Mouse (Mus musculus) intestine, postnatal 0 days (tissue): ENCODE results near the gene Ctsq. TPM values are rescaled to one million over a fixed set of nuclear protein-coding genes. Genes with fewer than 3 reads are reported as not detected.
"Not testable (repeated sequence)": the region's sequence is repeated elsewhere in the genome, so short reads cannot be mapped to it uniquely, and the experiment has no call there.

Source experiments
- ATAC-seq: fragments of 200-750 bp; cut with Nextera tagmentation; 2 replicates; pipeline ENCODE4 v1.8.0; 2017; ENCODE audit warnings: mild to moderate bottlenecking, moderate TSS enrichment, moderate library complexity
- H3K27ac ChIP-seq: fragments of 300-500 bp; sonication (generic); 2 replicates; pipeline ENCODE4 v1.5.1; 2014; ENCODE audit warnings: mild to moderate bottlenecking, low read depth, low read length, moderate library complexity
- H3K27me3 ChIP-seq: fragments of 300-500 bp; sonication (generic); replicated peaks from 2 replicates; pipeline ENCODE4 v1.6.1; 2014; ENCODE audit warnings: low read length, mixed read lengths; ENCODE audit not compliant: control insufficient read depth, insufficient read depth
- H3K36me3 ChIP-seq: fragments of 300-500 bp; sonication (generic); 2 replicates; pipeline ENCODE4 v1.6.1; 2014; ENCODE audit warnings: mild to moderate bottlenecking, moderate library complexity; ENCODE audit not compliant: control insufficient read depth, insufficient read depth
- H3K4me1 ChIP-seq: fragments of 300-500 bp; sonication (generic); replicated peaks from 2 replicates; pipeline ENCODE4 v1.6.1; 2014; ENCODE audit warnings: antibody characterized with exemption, low read length, mixed read lengths; ENCODE audit not compliant: control insufficient read depth, insufficient read depth
- H3K4me2 ChIP-seq: fragments of 300-500 bp; sonication (generic); replicated peaks from 2 replicates; pipeline ENCODE4 v1.6.1; 2014; ENCODE audit warnings: low read depth, mild to moderate bottlenecking, moderate library complexity
- H3K4me3 ChIP-seq: fragments of 300-500 bp; sonication (generic); 2 replicates; pipeline ENCODE4 v1.5.1; 2014; ENCODE audit warnings: low read depth, low read length
- H3K9ac ChIP-seq: fragments of 300-500 bp; sonication (generic); 2 replicates; pipeline ENCODE4 v1.6.1; 2014; ENCODE audit warnings: mild to moderate bottlenecking, low read depth, low read length
- H3K9me3 ChIP-seq: fragments of 300-500 bp; sonication (generic); 2 replicates; pipeline ENCODE4 v1.6.1; 2016; ENCODE audit warnings: mixed run types; ENCODE audit not compliant: control insufficient read depth
- CTCF ChIP-seq: sonication (generic); IDR thresholded peaks from 2 replicates; pipeline ENCODE4 v1.5.1; 2016; ENCODE audit warnings: low read depth, mild to moderate bottlenecking, control low read depth, antibody characterized with exemption, moderate library complexity
- WGBS: fragments of 180-500 bp; shearing (Covaris S2); extraction: QIAGEN DNeasy Blood & Tissue Kit; methylation state at CpG from one replicate; pipeline ENCODE4 v1.1.7; 2014; 5-methylcytosine and 5-hydroxymethylcytosine counted together
- polyA plus RNA-seq: library from polyadenylated mRNA; unstranded; fragments of >200 nt; fragmentation: Nextera tagmentation; extraction: Ambion mirVana; gene quantifications from 2 replicates; pipeline ENCODE4 v1.2.1, GENCODE M21; 2015

Gene Ctsq
- not detected in 2 replicates for polyA plus RNA-seq

- ATAC-seq, result no peak
- H3K36me3 ChIP-seq, result no peaks in the 10 kb centered on the region
- no peak within 1 kb of the TSS for H3K4me2 ChIP-seq
- no peak within 1 kb of the TSS for H3K27ac ChIP-seq
- no peaks in the 10 kb centered on the region for H3K27me3 ChIP-seq
- H3K4me1 ChIP-seq, result no peaks in the 10 kb centered on the region
- H3K4me3 ChIP-seq, result no peak within 1 kb of the TSS
- no peak for TF ChIP-seq CTCF
- no peak within 1 kb of the TSS for H3K9ac ChIP-seq
- no peaks in the 10 kb centered on the region for H3K9me3 ChIP-seq
- WGBS, result 52% methylated on average over 3 of the region's 3 CpGs
Observed at GRCm38 (mm10) chr13:61040531-61040930, at the start of gene Ctsq. Gene Ctsq (minus strand): TSS chr13:61040631.

- no peaks in the 10 kb centered on the region for H3K27me3 ChIP-seq
- no peaks in the 10 kb centered on the region for H3K36me3 ChIP-seq
- no peak overlapping the region for H3K4me2 ChIP-seq
- WGBS, result 84% methylated on average over 3 of the region's 3 CpGs
- H3K9ac ChIP-seq, result no peak overlapping the region
- no peaks in the 10 kb centered on the region for H3K9me3 ChIP-seq
- H3K27ac ChIP-seq, result no peak overlapping the region
- no peak for ATAC-seq
- H3K4me3 ChIP-seq, result no peak overlapping the region
- H3K4me1 ChIP-seq, result no peaks in the 10 kb centered on the region
- no peak for TF ChIP-seq CTCF
Observed at GRCm38 (mm10) chr13:61022785-61023184, 17.6 kb downstream of the Ctsq start.

GRCm38 (mm10) chr13:61021844-61022243 lies 18.6 kb downstream of the Ctsq start:
- 85% methylated on average over 5 of the region's 6 CpGs for WGBS
- Histone ChIP-seq H3K27me3 (no peaks in the 10 kb centered on the region), H3K4me1 (no peaks in the 10 kb centered on the region), H3K4me2 (no peak overlapping the region), H3K36me3 (no peaks in the 10 kb centered on the region), H3K4me3 (no peak overlapping the region), H3K9me3 (no peaks in the 10 kb centered on the region), H3K9ac (no peak overlapping the region), H3K27ac (no peak overlapping the region)
- no peak for ATAC-seq
- TF ChIP-seq CTCF, result no peak

- no peak for TF ChIP-seq CTCF
- Histone ChIP-seq H3K27me3 (no peaks in the 10 kb centered on the region), H3K4me3 (no peak overlapping the region), H3K9me3 (0 out of 2 replicates have a peak, but pooled peaks cover 3% of the 10 kb centered on the region), H3K4me1 (no peaks in the 10 kb centered on the region), H3K4me2 (no peak overlapping the region), H3K36me3 (no peaks in the 10 kb centered on the region), H3K9ac (no peak overlapping the region), H3K27ac (no peak overlapping the region)
- WGBS, result 73% methylated on average over 4 of the region's 4 CpGs
- no peak for ATAC-seq
Observed at GRCm38 (mm10) chr13:61010171-61010570, 30.3 kb downstream of the Ctsq start.

- no peak for ATAC-seq
- H3K4me2 ChIP-seq, result no peak within 1 kb of the TSS
- WGBS, result 79% methylated on average over 3 of the region's 3 CpGs
- H3K27ac ChIP-seq, result no peak within 1 kb of the TSS
- no peaks in the 10 kb centered on the region for H3K36me3 ChIP-seq
- no peak for TF ChIP-seq CTCF
- no peak within 1 kb of the TSS for H3K9ac ChIP-seq
- no peaks in the 10 kb centered on the region for H3K4me1 ChIP-seq
- no peak within 1 kb of the TSS for H3K4me3 ChIP-seq
- no peaks in the 10 kb centered on the region for H3K9me3 ChIP-seq
- no peaks in the 10 kb centered on the region for H3K27me3 ChIP-seq
Observed at GRCm38 (mm10) chr13:61005859-61006258, 34.6 kb downstream of the Ctsq start, which contains the start of gene Ctsj. Gene Ctsj (minus strand): TSS chr13:61005959.

GRCm38 (mm10) chr13:60997600-60997999 lies 42.8 kb downstream of the Ctsq start:
- Histone ChIP-seq H3K27me3 (no peaks in the 10 kb centered on the region), H3K9me3 (no peaks in the 10 kb centered on the region), H3K4me2 (no peak overlapping the region), H3K4me3 (no peak overlapping the region), H3K4me1 (no peaks in the 10 kb centered on the region), H3K27ac (no peak overlapping the region), H3K9ac (no peak overlapping the region), H3K36me3 (no peaks in the 10 kb centered on the region)
- WGBS, result 48% methylated on average over 2 of the region's 2 CpGs
- ATAC-seq, result no peak
- TF ChIP-seq CTCF, result peak; percentile 21; the same call in 1 of the 2 replicates

DNA sequence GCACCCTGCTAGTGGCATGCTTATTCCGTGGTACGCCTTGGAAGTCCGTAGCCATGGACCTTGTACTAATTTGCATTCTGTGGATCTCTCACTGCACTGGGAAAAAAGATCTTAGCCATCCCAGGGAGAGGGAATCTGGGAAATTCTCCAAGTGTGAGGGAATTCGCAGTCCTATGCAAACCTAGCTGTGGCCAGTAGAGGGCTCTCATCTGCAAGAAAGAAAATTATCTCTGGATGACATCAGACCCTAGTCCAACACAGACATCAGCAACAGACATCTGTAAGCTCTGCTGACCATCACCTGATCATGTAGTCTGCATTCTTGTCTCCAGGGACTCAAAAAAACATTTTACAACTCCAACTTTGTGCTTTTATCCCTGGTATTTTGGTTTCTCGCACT lies 53.5 kb downstream of the Ctsq start:
- H3K4me1 ChIP-seq, H3K4me2 ChIP-seq, H3K27me3 ChIP-seq, H3K4me3 ChIP-seq, H3K27ac ChIP-seq, H3K36me3 ChIP-seq, H3K9ac ChIP-seq, ATAC-seq, H3K9me3 ChIP-seq: not testable (repeated sequence)
- 74% methylated on average over 5 of the region's 5 CpGs for whole genome bisulfite sequencing

Other genes starting within 250 kb of the Ctsq start
- not detected in 2 replicates for gene Ctsll3, start 237.8 kb downstream of the Ctsq start, polyA plus RNA-seq
- 0.26 TPM in 1 of 2 replicates, not detected in the other for gene 4930486L24Rik, start 176.2 kb downstream of the Ctsq start, polyA plus RNA-seq
- gene Gm49392, start 143.7 kb downstream of the Ctsq start, polyA plus RNA-seq, result 0.38 TPM in 1 of 2 replicates, not detected in the other
- 1.2 and 1.4 TPM in 2 replicates for gene Ctla2b, start 143.2 kb downstream of the Ctsq start, polyA plus RNA-seq
- gene Tpbpb, start 135.8 kb downstream of the Ctsq start, polyA plus RNA-seq, result not detected in 2 replicates
- not detected in 2 replicates for gene Gm49393, start 105.0 kb downstream of the Ctsq start, polyA plus RNA-seq
- 0.88 and 1.9 TPM in 2 replicates for gene Gm49391, start 104.1 kb downstream of the Ctsq start, polyA plus RNA-seq
- 30.2 and 32.3 TPM in 2 replicates for gene Ctla2a, start 104.0 kb downstream of the Ctsq start, polyA plus RNA-seq
- gene Tpbpa, start 98.6 kb downstream of the Ctsq start, polyA plus RNA-seq, result not detected in 2 replicates
- not detected in 2 replicates for gene Ctsj, start 34.7 kb downstream of the Ctsq start, polyA plus RNA-seq
- gene Ctsr, start 123.6 kb upstream of the Ctsq start, polyA plus RNA-seq, result not detected in 2 replicates
- gene Cts6, start 162.8 kb upstream of the Ctsq start, polyA plus RNA-seq, result not detected in 2 replicates
- not detected in 2 replicates for gene Cts8, start 214.7 kb upstream of the Ctsq start, polyA plus RNA-seq
- not detected in 2 replicates for gene Gm49398, start 248.2 kb upstream of the Ctsq start, polyA plus RNA-seq